Mouse (Mus musculus): ENCODE data around the gene Slc35a1.
"Not testable (repeated sequence)": the region's sequence is repeated elsewhere in the genome, so short reads cannot be mapped to it uniquely, and the experiment has no call there.

Slc35a1 gene

GRCm38 (mm10) chr4:34686874-34687567, at the start of gene Slc35a1:
TSS of gene Slc35a1 (minus strand) at chr4:34687438.
- peak; percentile 91 to 93 for DNase-seq (ENCODE audit: low spot score in 2 of 2)

- no peak for DNase-seq (ENCODE audit: low spot score in 2 of 2)
These were observed 47.2 kb upstream of the Slc35a1 start for GRCm38 (mm10) chr4:34734461-34734860.

- not testable (repeated sequence) for DNase-seq (ENCODE audit: low spot score in 2 of 2)
These were observed 46.2 kb upstream of the Slc35a1 start for GRCm38 (mm10) chr4:34733415-34733814.

GRCm38 (mm10) chr4:34729851-34730341, 42.7 kb upstream of the Slc35a1 start, which contains the start of gene Cfap206:
TSS of gene Cfap206 (minus strand) at chr4:34730206.
- DNase-seq (ENCODE audit: low spot score in 2 of 2), result no peak

- not testable (repeated sequence) for DNase-seq (ENCODE audit: low spot score in 2 of 2)
These were observed 38.5 kb upstream of the Slc35a1 start for GRCm38 (mm10) chr4:34725710-34726109.

GRCm38 (mm10) chr4:34724306-34724705, 37.1 kb upstream of the Slc35a1 start:
- DNase-seq (ENCODE audit: low spot score in 2 of 2), result no peak

- DNase-seq (ENCODE audit: low spot score in 2 of 2), result no peak
These were observed 35.9 kb upstream of the Slc35a1 start for GRCm38 (mm10) chr4:34723186-34723585.

GRCm38 (mm10) chr4:34720127-34720895, 33.1 kb upstream of the Slc35a1 start:
- no peak for DNase-seq (ENCODE audit: low spot score in 2 of 2)

- no peak for DNase-seq (ENCODE audit: low spot score in 2 of 2)
These were observed 32.2 kb upstream of the Slc35a1 start for GRCm38 (mm10) chr4:34719421-34719820.

GRCm38 (mm10) chr4:34715062-34715461, 27.8 kb upstream of the Slc35a1 start:
- DNase-seq (ENCODE audit: low spot score in 2 of 2), result no peak

- no peak for DNase-seq (ENCODE audit: low spot score in 2 of 2)
These were observed 20.9 kb upstream of the Slc35a1 start for GRCm38 (mm10) chr4:34708127-34708526.

GRCm38 (mm10) chr4:34707248-34707647, 20.0 kb upstream of the Slc35a1 start:
- DNase-seq (ENCODE audit: low spot score in 2 of 2), result no peak

GRCm38 (mm10) chr4:34703029-34703428, 15.8 kb upstream of the Slc35a1 start:
- DNase-seq (ENCODE audit: low spot score in 2 of 2), result no peak

- no peak for DNase-seq (ENCODE audit: low spot score in 2 of 2)
These were observed 15.0 kb upstream of the Slc35a1 start for GRCm38 (mm10) chr4:34702231-34702630.

GRCm38 (mm10) chr4:34701528-34701927, 14.3 kb upstream of the Slc35a1 start:
- peak; percentile 35 to 61 for DNase-seq (ENCODE audit: low spot score in 2 of 2)

- no peak for DNase-seq (ENCODE audit: low spot score in 2 of 2)
These were observed 783 bp upstream of the Slc35a1 start for GRCm38 (mm10) chr4:34688021-34688420.

GRCm38 (mm10) chr4:34680530-34680929, 6.7 kb downstream of the Slc35a1 start:
- DNase-seq (ENCODE audit: low spot score in 2 of 2), result no peak

- no peak for DNase-seq (ENCODE audit: low spot score in 2 of 2)
These were observed 13.5 kb downstream of the Slc35a1 start for GRCm38 (mm10) chr4:34673721-34674120.

- DNase-seq (ENCODE audit: low spot score in 2 of 2), result no peak
These were observed 19.3 kb downstream of the Slc35a1 start for GRCm38 (mm10) chr4:34667923-34668322.

- DNase-seq (ENCODE audit: low spot score in 2 of 2), result no peak
These were observed 25.3 kb downstream of the Slc35a1 start for GRCm38 (mm10) chr4:34661927-34662326.

- DNase-seq (ENCODE audit: low spot score in 2 of 2), result no peak
These were observed 25.7 kb downstream of the Slc35a1 start for GRCm38 (mm10) chr4:34661514-34661913.

- DNase-seq (ENCODE audit: low spot score in 2 of 2), result no peak
These were observed 28.2 kb downstream of the Slc35a1 start for GRCm38 (mm10) chr4:34659012-34659411.

GRCm38 (mm10) chr4:34656101-34656500, 31.1 kb downstream of the Slc35a1 start:
- no peak for DNase-seq (ENCODE audit: low spot score in 2 of 2)

All from natural killer cell, adult 2 months (primary cell).